Mouse (Mus musculus) neural tube, embryonic 14.5 days (tissue): ENCODE measurements at regions not wholly inside any gene's neighbourhood (a gene's known extent, or its start where the extent isn't known, plus 50 kb on each side); places are given as distances from the start of the nearest gene placed in this dataset.

Experiments
- ATAC-seq: fragments of 200-750 bp; cut with Nextera tagmentation; 2 replicates; pipeline ENCODE4 v1.8.0; 2017; ENCODE audit warnings: low read depth, mild to moderate bottlenecking, moderate TSS enrichment, moderate library complexity
- H3K27ac ChIP-seq: fragments of 300-500 bp; sonication (generic); 2 replicates; pipeline ENCODE4 v1.5.1; 2014; ENCODE audit warnings: low read depth, mild to moderate bottlenecking, control low read depth, low read length, moderate library complexity, mixed read lengths
- H3K27me3 ChIP-seq: fragments of 300-500 bp; sonication (generic); 2 replicates; pipeline ENCODE4 v1.6.1; 2014; ENCODE audit warnings: low read length; ENCODE audit not compliant: control insufficient read depth, insufficient read depth
- H3K36me3 ChIP-seq: fragments of 300-500 bp; sonication (generic); 2 replicates; pipeline ENCODE4 v1.6.1; 2014; ENCODE audit warnings: low read length, mixed read lengths; ENCODE audit not compliant: control insufficient read depth, insufficient read depth
- H3K4me1 ChIP-seq: fragments of 300-500 bp; sonication (generic); 2 replicates; pipeline ENCODE4 v1.6.1; 2014; ENCODE audit warnings: low read length; ENCODE audit not compliant: control insufficient read depth, insufficient read depth
- H3K4me2 ChIP-seq: fragments of 300-500 bp; sonication (generic); 2 replicates; pipeline ENCODE4 v1.6.1; 2014; ENCODE audit warnings: mild to moderate bottlenecking, low read depth, low read length, control low read depth
- H3K4me3 ChIP-seq: fragments of 300-500 bp; sonication (generic); 2 replicates; pipeline ENCODE4 v1.5.1; 2014; ENCODE audit warnings: low read depth, low read length, control low read depth, mixed read lengths
- H3K9ac ChIP-seq: fragments of 300-500 bp; sonication (generic); replicated peaks from 2 replicates; pipeline ENCODE4 v1.6.1; 2014; ENCODE audit warnings: low read depth, mild to moderate bottlenecking, control low read depth, low read length, mixed read lengths
- H3K9me3 ChIP-seq: fragments of 300-500 bp; sonication (generic); 2 replicates; pipeline ENCODE4 v1.6.1; 2016; ENCODE audit warnings: low read length; ENCODE audit not compliant: control insufficient read depth
- WGBS: fragments of 180-500 bp; shearing (Covaris S2); extraction: QIAGEN DNeasy Blood & Tissue Kit; methylation state at CpG from one replicate; pipeline ENCODE4 v1.1.7; 2014; 5-methylcytosine and 5-hydroxymethylcytosine counted together

- Histone ChIP-seq H3K36me3 (no peaks in the 10 kb centered on the region), H3K27ac (no peak overlapping the region), H3K27me3 (no peaks in the 10 kb centered on the region), H3K4me2 (no peak overlapping the region), H3K9me3 (no peaks in the 10 kb centered on the region), H3K4me1 (no peaks in the 10 kb centered on the region), H3K9ac (no peak overlapping the region), H3K4me3 (no peak overlapping the region)
- no peak for ATAC-seq
- 76% methylated on average over 6 of the region's 6 CpGs for WGBS
Observed at GRCm38 (mm10) chr8:35996330-35997077, 230.9 kb downstream of the Gm19410 start.

- H3K4me1 ChIP-seq: no peaks in the 10 kb centered on the region
- no peaks in the 10 kb centered on the region for H3K36me3 ChIP-seq
- H3K27me3 ChIP-seq: no peaks in the 10 kb centered on the region
- no peak for ATAC-seq
- 83% methylated on average over 9 of the region's 9 CpGs for whole genome bisulfite sequencing
- H3K9me3 ChIP-seq: no peaks in the 10 kb centered on the region
- no peak overlapping the region for H3K4me3 ChIP-seq
- no peak overlapping the region for H3K9ac ChIP-seq
- no peak overlapping the region for H3K4me2 ChIP-seq
- H3K27ac ChIP-seq: no peak overlapping the region
Observed at GRCm38 (mm10) chr8:35999584-35999983, 234.0 kb downstream of the Gm19410 start.

GRCm38 (mm10) chr8:36004387-36004786 lies 238.8 kb downstream of the Gm19410 start:
- Histone ChIP-seq H3K9me3 (no peaks in the 10 kb centered on the region), H3K4me1 (no peaks in the 10 kb centered on the region), H3K36me3 (no peaks in the 10 kb centered on the region), H3K9ac (no peak overlapping the region), H3K4me2 (no peak overlapping the region), H3K27me3 (no peaks in the 10 kb centered on the region), H3K4me3 (no peak overlapping the region), H3K27ac (no peak overlapping the region)
- no peak for ATAC-seq
- WGBS: 91% methylated on average over 2 of the region's 2 CpGs

- 77% methylated on average over 3 of the region's 3 CpGs for WGBS
- H3K9ac ChIP-seq: no peak overlapping the region
- no peak overlapping the region for H3K4me3 ChIP-seq
- H3K36me3 ChIP-seq: no peaks in the 10 kb centered on the region
- H3K4me1 ChIP-seq: no peaks in the 10 kb centered on the region
- no peaks in the 10 kb centered on the region for H3K9me3 ChIP-seq
- no peak overlapping the region for H3K27ac ChIP-seq
- no peak overlapping the region for H3K4me2 ChIP-seq
- ATAC-seq: no peak
- no peaks in the 10 kb centered on the region for H3K27me3 ChIP-seq
Observed at GRCm38 (mm10) chr8:36005536-36005935, 239.9 kb downstream of the Gm19410 start.

GRCm38 (mm10) chr8:36007724-36008123 lies 242.1 kb downstream of the Gm19410 start:
- no peak for ATAC-seq
- Histone ChIP-seq H3K4me1 (no peaks in the 10 kb centered on the region), H3K27me3 (no peaks in the 10 kb centered on the region), H3K4me3 (no peak overlapping the region), H3K36me3 (no peaks in the 10 kb centered on the region), H3K4me2 (no peak overlapping the region), H3K9me3 (no peaks in the 10 kb centered on the region), H3K9ac (no peak overlapping the region), H3K27ac (no peak overlapping the region)
- WGBS: 93% methylated on average over 1 of the region's 1 CpGs

GRCm38 (mm10) chr8:36009565-36009964 lies 244.0 kb downstream of the Gm19410 start:
- no peak overlapping the region for H3K4me3 ChIP-seq
- H3K27me3 ChIP-seq: no peaks in the 10 kb centered on the region
- H3K36me3 ChIP-seq: no peaks in the 10 kb centered on the region
- no peak overlapping the region for H3K9ac ChIP-seq
- no peaks in the 10 kb centered on the region for H3K9me3 ChIP-seq
- ATAC-seq: no peak
- H3K4me1 ChIP-seq: peaks cover 5% of the 10 kb centered on the region; the same call in 1 of the 2 replicates
- H3K27ac ChIP-seq: no peak overlapping the region
- 64% methylated on average over 9 of the region's 9 CpGs for WGBS
- no peak overlapping the region for H3K4me2 ChIP-seq

GRCm38 (mm10) chr8:36010446-36011217 lies 245.0 kb downstream of the Gm19410 start:
- H3K4me1 ChIP-seq: peaks cover 14% of the 10 kb centered on the region; the same call in 1 of the 2 replicates
- H3K27ac ChIP-seq: no peak overlapping the region
- H3K27me3 ChIP-seq: no peaks in the 10 kb centered on the region
- no peak for ATAC-seq
- H3K9me3 ChIP-seq: no peaks in the 10 kb centered on the region
- H3K36me3 ChIP-seq: no peaks in the 10 kb centered on the region
- WGBS: 86% methylated on average over 11 of the region's 11 CpGs
- H3K4me3 ChIP-seq: no peak overlapping the region
- H3K4me2 ChIP-seq: no peak overlapping the region
- H3K9ac ChIP-seq: no peak overlapping the region

GRCm38 (mm10) chr8:36014862-36015261 lies 249.3 kb downstream of the Gm19410 start:
- WGBS: 40% methylated on average over 8 of the region's 8 CpGs
- Histone ChIP-seq H3K4me3 (no peak overlapping the region), H3K4me2 (no peak overlapping the region), H3K4me1 (peaks cover 28% of the 10 kb centered on the region; the same call in 1 of the 2 replicates), H3K9ac (no peak overlapping the region), H3K36me3 (no peaks in the 10 kb centered on the region), H3K27me3 (no peaks in the 10 kb centered on the region), H3K9me3 (no peaks in the 10 kb centered on the region), H3K27ac (peak overlapping the region; percentile 52; the same call in 1 of the 2 replicates)
- 0 out of 2 replicates have a peak, but pooled peaks have one; percentile 12 for ATAC-seq
